Mouse (Mus musculus) erythroblast, embryonic 14.5 days (primary cell): ENCODE results near the gene Yars. TPM values are rescaled to one million over a fixed set of nuclear protein-coding genes. Genes with fewer than 3 reads are reported as not detected.

Experiments used
- H3K27me3 ChIP-seq: 2 replicates; pipeline ENCODE4 v1.6.1; 2012; ENCODE audit warnings: inconsistent platforms; ENCODE audit not compliant: control insufficient read depth
- H3K36me3 ChIP-seq: 2 replicates; pipeline ENCODE4 v1.6.1; 2012; ENCODE audit warnings: mild to moderate bottlenecking, inconsistent platforms; ENCODE audit not compliant: control insufficient read depth
- H3K4me1 ChIP-seq: 2 replicates; pipeline ENCODE4 v1.6.1; 2012; ENCODE audit warnings: inconsistent platforms; ENCODE audit not compliant: control insufficient read depth
- H3K4me3 ChIP-seq: replicated peaks from 2 replicates; pipeline ENCODE3; 2012; ENCODE audit warnings: moderate library complexity, mild to moderate bottlenecking, inconsistent platforms
- H3K9me3 ChIP-seq: 2 replicates; pipeline ENCODE4 v1.6.1; 2012; ENCODE audit warnings: low read length, inconsistent platforms, mixed read lengths; ENCODE audit not compliant: control insufficient read depth
- GATA1 ChIP-seq: IDR thresholded peaks from 2 replicates; pipeline ENCODE4 v1.6.1; 2012; ENCODE audit warnings: low read length, inconsistent platforms, mixed read lengths
- TAL1 ChIP-seq: IDR thresholded peaks from 3 replicates; pipeline ENCODE4 v1.6.1; 2012; ENCODE audit warnings: low read length, inconsistent platforms, mixed read lengths
- polyA plus RNA-seq: library from polyadenylated mRNA; stranded (reverse); fragments of >175 nt; gene quantifications from 2 replicates; pipeline ENCODE4 v1.2.3, GENCODE M21; 2012

Gene Yars
- polyA plus RNA-seq, 1 experiment = 2.7 TPM

GRCm38 (mm10) chr4:129254571-129254970 lies 65.0 kb downstream of the Yars start:
- no peaks in the 10 kb centered on the region for H3K36me3 ChIP-seq
- peaks cover 28% of the 10 kb centered on the region for H3K27me3 ChIP-seq
- TF ChIP-seq GATA1 (no peak), TAL1 (no peak)
- peaks cover 23% of the 10 kb centered on the region for H3K4me1 ChIP-seq
- no peak overlapping the region for H3K4me3 ChIP-seq
- no peaks in the 10 kb centered on the region for H3K9me3 ChIP-seq

GRCm38 (mm10) chr4:129256450-129257380 lies 67.2 kb downstream of the Yars start:
- no peak overlapping the region for H3K4me3 ChIP-seq
- TF ChIP-seq GATA1 (no peak), TAL1 (no peak)
- H3K9me3 ChIP-seq = no peaks in the 10 kb centered on the region
- no peaks in the 10 kb centered on the region for H3K36me3 ChIP-seq
- peaks cover 17% of the 10 kb centered on the region for H3K4me1 ChIP-seq
- peaks cover 6% of the 10 kb centered on the region for H3K27me3 ChIP-seq

DNA sequence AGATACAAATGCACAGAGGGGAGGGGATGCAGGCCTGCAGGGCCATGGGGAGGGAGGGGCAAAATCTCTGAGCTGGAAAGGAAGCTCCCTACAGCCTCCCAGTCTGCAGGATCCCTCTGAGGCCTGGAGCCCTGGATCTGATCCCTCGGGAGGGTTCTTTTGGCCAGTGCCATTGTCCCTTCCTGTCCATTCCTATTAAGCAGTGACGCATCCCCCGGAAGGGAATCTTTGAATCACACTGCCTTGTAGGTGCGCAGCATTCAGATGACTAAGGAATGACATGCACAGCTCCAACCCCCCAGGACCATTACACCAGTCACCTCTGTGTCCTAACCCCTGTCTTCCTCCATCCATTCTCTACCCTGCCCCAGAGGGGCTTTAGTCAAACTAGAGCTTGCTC lies 69.5 kb downstream of the Yars start:
- TF ChIP-seq GATA1 (no peak), TAL1 (no peak)
- H3K9me3 ChIP-seq = no peaks in the 10 kb centered on the region
- H3K27me3 ChIP-seq = peaks cover 2% of the 10 kb centered on the region
- no peak overlapping the region for H3K4me3 ChIP-seq
- H3K36me3 ChIP-seq = no peaks in the 10 kb centered on the region
- peaks cover 33% of the 10 kb centered on the region for H3K4me1 ChIP-seq

GRCm38 (mm10) chr4:129260678-129261077 lies 71.1 kb downstream of the Yars start:
- Histone ChIP-seq H3K4me1 (peaks cover 39% of the 10 kb centered on the region), H3K36me3 (no peaks in the 10 kb centered on the region), H3K27me3 (peaks cover 5% of the 10 kb centered on the region), H3K4me3 (no peak overlapping the region), H3K9me3 (no peaks in the 10 kb centered on the region)
- no peak for TF ChIP-seq TAL1

GRCm38 (mm10) chr4:129261196-129261595 lies 71.6 kb downstream of the Yars start, which contains the start of gene C77080:
C77080 (minus strand) TSS chr4:129261404.
- peaks cover 5% of the 10 kb centered on the region for H3K27me3 ChIP-seq
- peaks cover 39% of the 10 kb centered on the region for H3K4me1 ChIP-seq
- H3K4me3 ChIP-seq = no peak within 1 kb of the TSS
- H3K36me3 ChIP-seq = no peaks in the 10 kb centered on the region
- TF ChIP-seq GATA1 (no peak), TAL1 (no peak)
- H3K9me3 ChIP-seq = no peaks in the 10 kb centered on the region

DNA sequence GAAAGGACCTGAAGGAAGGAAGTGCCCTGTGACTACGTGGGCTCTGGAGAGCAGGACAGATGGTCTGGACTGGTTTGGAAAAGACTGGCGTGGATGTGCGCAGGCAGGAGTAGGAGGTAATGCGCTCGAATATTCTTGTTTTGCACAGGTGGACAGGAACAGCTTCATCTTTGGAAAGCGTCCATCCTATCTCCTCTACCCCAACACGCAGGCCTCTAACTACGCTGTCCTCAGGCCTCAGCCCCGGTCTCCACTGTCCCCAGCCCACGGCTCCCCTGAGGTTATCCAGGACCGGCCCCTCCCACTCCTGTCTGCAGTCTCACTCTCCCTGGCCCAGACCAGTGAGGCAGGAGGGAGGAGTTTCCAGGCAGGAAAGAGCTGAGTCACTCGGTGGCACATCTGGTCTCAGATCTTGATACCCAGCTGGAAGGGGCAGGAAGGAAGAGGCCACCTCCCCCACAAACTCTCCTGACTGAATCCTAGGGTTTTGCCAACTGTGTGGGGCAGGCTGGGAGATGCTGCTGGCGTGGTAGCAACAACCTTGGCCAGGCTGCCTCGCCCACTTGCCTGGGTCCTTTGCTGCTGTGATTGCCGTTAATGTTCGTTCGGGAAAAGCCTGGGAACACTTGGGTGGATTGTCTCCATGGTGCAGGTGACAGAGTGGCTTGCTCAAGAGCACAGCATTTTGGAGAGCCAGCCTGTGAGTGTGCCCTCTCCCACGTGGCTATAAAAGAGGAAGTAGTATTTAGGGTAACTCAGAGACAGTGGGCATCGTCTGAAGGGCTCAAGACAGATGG lies 73.9 kb downstream of the Yars start:
- peak overlapping the region; percentile 42 for H3K4me3 ChIP-seq
- H3K9me3 ChIP-seq = no peaks in the 10 kb centered on the region
- no peaks in the 10 kb centered on the region for H3K36me3 ChIP-seq
- H3K27me3 ChIP-seq = peaks cover 5% of the 10 kb centered on the region
- H3K4me1 ChIP-seq = peaks cover 31% of the 10 kb centered on the region
- TF ChIP-seq TAL1 = no peak; the same call in 2 of the 3 replicates
- peak; percentile 47 for TF ChIP-seq GATA1

- H3K36me3 ChIP-seq = no peaks in the 10 kb centered on the region
- no peaks in the 10 kb centered on the region for H3K9me3 ChIP-seq
- TF ChIP-seq TAL1 = no peak
- TF ChIP-seq GATA1 = no peak
- H3K4me1 ChIP-seq = peaks cover 29% of the 10 kb centered on the region
- no peak overlapping the region for H3K4me3 ChIP-seq
- H3K27me3 ChIP-seq = peaks cover 7% of the 10 kb centered on the region
Observed at GRCm38 (mm10) chr4:129266191-129266590, 76.6 kb downstream of the Yars start.

DNA sequence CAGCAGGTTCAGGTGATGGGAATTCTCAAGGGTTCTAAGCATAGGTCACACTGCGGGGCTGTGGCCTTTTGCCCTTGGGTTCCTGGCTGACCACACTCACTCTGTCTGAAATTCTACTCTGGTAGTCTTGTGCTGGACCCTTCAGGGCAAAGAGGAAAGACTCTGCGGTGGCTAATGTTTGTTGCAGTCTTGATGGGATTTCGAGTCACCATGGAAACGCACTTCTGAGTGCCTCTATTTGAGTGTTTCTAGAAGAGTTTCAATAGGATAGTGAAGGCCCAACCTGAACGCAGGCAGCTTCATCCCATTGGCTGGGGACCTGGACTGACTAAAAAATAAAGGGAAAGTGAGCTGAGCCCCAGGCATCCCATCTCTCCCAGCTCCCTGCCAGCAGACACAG lies 77.3 kb downstream of the Yars start:
- Histone ChIP-seq H3K9me3 (no peaks in the 10 kb centered on the region), H3K4me3 (no peak overlapping the region), H3K27me3 (peaks cover 7% of the 10 kb centered on the region), H3K36me3 (no peaks in the 10 kb centered on the region), H3K4me1 (peaks cover 29% of the 10 kb centered on the region)
- TF ChIP-seq TAL1 (no peak), GATA1 (no peak)

DNA sequence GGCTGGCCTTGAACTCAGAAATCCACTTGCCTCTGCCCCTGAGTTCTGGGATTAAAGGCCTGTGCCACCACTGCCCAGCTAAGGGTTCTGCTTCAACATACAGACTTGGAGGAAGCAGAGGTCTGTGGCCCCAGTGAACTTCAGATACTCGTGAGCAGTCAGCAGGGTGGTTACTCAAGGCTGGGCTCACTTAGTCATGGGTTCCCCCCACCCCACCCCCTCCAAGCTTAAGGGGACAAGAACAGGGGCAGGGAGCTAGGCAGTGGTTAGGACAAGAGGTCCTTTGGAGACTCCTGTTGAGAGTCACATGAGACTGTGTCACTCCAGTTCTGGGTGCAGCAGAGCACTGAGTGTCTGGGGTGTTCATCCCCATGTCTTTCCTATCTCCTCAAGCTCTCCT lies 79.1 kb downstream of the Yars start:
- no peaks in the 10 kb centered on the region for H3K9me3 ChIP-seq
- peaks cover 22% of the 10 kb centered on the region for H3K4me1 ChIP-seq
- H3K27me3 ChIP-seq = peaks cover 5% of the 10 kb centered on the region
- H3K36me3 ChIP-seq = no peaks in the 10 kb centered on the region
- no peak for TF ChIP-seq GATA1
- no peak for TF ChIP-seq TAL1
- no peak overlapping the region for H3K4me3 ChIP-seq

Other genes with a start within 250 kb of the Yars start
- 0.02 TPM in 1 of 2 replicates, not detected in the other for gene Azin2, start 227.3 kb upstream of the Yars start, polyA plus RNA-seq
- gene Ak2, start 197.8 kb upstream of the Yars start, polyA plus RNA-seq = 6.5 and 8.1 TPM in 2 replicates
- gene Rnf19b, start 131.5 kb upstream of the Yars start, polyA plus RNA-seq = 14.0 and 19.6 TPM in 2 replicates
- not detected in 2 replicates for gene Tmem54, start 84.2 kb upstream of the Yars start, polyA plus RNA-seq
- not detected in 2 replicates for gene Hpca, start 67.7 kb upstream of the Yars start, polyA plus RNA-seq
- 0.06 and 0.08 TPM in 2 replicates for gene Fndc5, start 52.8 kb upstream of the Yars start, polyA plus RNA-seq
- gene S100pbp, start within 50 bp of the Yars start, polyA plus RNA-seq = 0.07 and 0.19 TPM in 2 replicates
- 0.09 and 0.12 TPM in 2 replicates for gene C77080, start 71.6 kb downstream of the Yars start, polyA plus RNA-seq
- gene Sync, start 97.9 kb downstream of the Yars start, polyA plus RNA-seq = not detected in 2 replicates
- 5.4 and 8.0 TPM in 2 replicates for gene Rbbp4, start 145.6 kb downstream of the Yars start, polyA plus RNA-seq
- gene Zbtb8os, start 145.9 kb downstream of the Yars start, polyA plus RNA-seq = 0.10 and 0.29 TPM in 2 replicates
- 0.04 and 0.08 TPM in 2 replicates for gene Zbtb8a, start 188.4 kb downstream of the Yars start, polyA plus RNA-seq